Mouse (Mus musculus): ENCODE results near the gene Amdhd2. TPM values are rescaled to one million over a fixed set of nuclear protein-coding genes. Genes with fewer than 3 reads are reported as not detected.

Amdhd2 gene
- polyA plus RNA-seq, 1 experiment: 25.3 TPM

DNA sequence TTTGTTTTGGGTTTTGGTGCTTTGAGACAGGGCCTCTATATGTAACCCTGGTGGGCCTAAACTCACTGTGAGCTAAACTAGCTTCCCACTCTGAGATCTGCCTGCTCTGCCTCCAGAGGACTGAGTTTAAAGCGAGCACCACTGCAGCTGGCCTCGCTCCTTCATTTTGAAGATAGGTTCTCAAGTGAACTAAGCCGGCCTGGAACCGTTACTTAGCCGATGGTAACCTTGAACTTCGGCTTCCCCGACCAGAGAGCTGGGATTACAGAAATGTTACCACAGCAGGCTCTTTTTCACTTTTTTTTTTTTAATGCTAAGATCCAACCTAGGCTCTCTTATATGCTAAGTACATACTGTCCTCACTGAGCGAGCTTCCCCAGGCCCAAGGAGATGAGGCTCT, 29.7 kb upstream of the Amdhd2 start:
- Histone ChIP-seq H3K4me3 (ENCODE audit: low read depth, low read length) (no peak overlapping the region), H3K9ac (ENCODE audit: low read depth, poor library complexity, severe bottlenecking) (no peak overlapping the region)
- no peak for TF ChIP-seq POLR2A (IDR thresholded peaks at IDR 0.05; ENCODE audit: insufficient read depth, low read length)

GRCm38 (mm10) chr17:24192848-24193247, 29.3 kb upstream of the Amdhd2 start:
- TF ChIP-seq EP300 (IDR thresholded peaks at IDR 0.05; ENCODE audit: insufficient read depth, low read depth, low read length): no peak
- no peak for TF ChIP-seq POLR2A (IDR thresholded peaks at IDR 0.05; ENCODE audit: insufficient read depth, low read length)
- TF ChIP-seq CTCF (IDR thresholded peaks at IDR 0.05; ENCODE audit: low read depth, low read length): no peak
- Histone ChIP-seq H3K4me1 (ENCODE audit: control insufficient read depth, insufficient read depth, low read length) (peaks cover 12% of the 10 kb centered on the region), H3K27me3 (ENCODE audit: control insufficient read depth, insufficient read depth, low read length, poor library complexity, severe bottlenecking) (no peaks in the 10 kb centered on the region), H3K4me3 (ENCODE audit: low read depth, low read length) (no peak overlapping the region), H3K9me3 (replicated peaks; ENCODE audit: control insufficient read depth, insufficient read depth, low read length, poor library complexity, severe bottlenecking) (no peaks in the 10 kb centered on the region), H3K27ac (ENCODE audit: insufficient read depth, low read length) (no peak overlapping the region), H3K9ac (ENCODE audit: low read depth, poor library complexity, severe bottlenecking) (no peak overlapping the region), H3K36me3 (ENCODE audit: control insufficient read depth, insufficient read depth, low read length, poor library complexity, severe bottlenecking) (no peaks in the 10 kb centered on the region)

More for the DNA sequence above, 29.7 kb upstream of the Amdhd2 start:
- no peak overlapping the region for H3K27ac ChIP-seq (ENCODE audit: insufficient read depth, low read length)
- peaks cover 15% of the 10 kb centered on the region for H3K4me1 ChIP-seq (ENCODE audit: control insufficient read depth, insufficient read depth, low read length)
- H3K36me3 ChIP-seq (ENCODE audit: control insufficient read depth, insufficient read depth, low read length, poor library complexity, severe bottlenecking): no peaks in the 10 kb centered on the region
- no peaks in the 10 kb centered on the region for H3K27me3 ChIP-seq (ENCODE audit: control insufficient read depth, insufficient read depth, low read length, poor library complexity, severe bottlenecking)
- no peaks in the 10 kb centered on the region for H3K9me3 ChIP-seq (replicated peaks; ENCODE audit: control insufficient read depth, insufficient read depth, low read length, poor library complexity, severe bottlenecking)

- H3K4me1 ChIP-seq (ENCODE audit: control insufficient read depth, insufficient read depth, low read length): peaks cover 5% of the 10 kb centered on the region
- H3K4me3 ChIP-seq (ENCODE audit: low read depth, low read length): no peak overlapping the region
- no peak overlapping the region for H3K9ac ChIP-seq (ENCODE audit: low read depth, poor library complexity, severe bottlenecking)
- TF ChIP-seq POLR2A (IDR thresholded peaks at IDR 0.05; ENCODE audit: insufficient read depth, low read length): no peak
- no peak for TF ChIP-seq EP300 (IDR thresholded peaks at IDR 0.05; ENCODE audit: insufficient read depth, low read depth, low read length)
- TF ChIP-seq CTCF (IDR thresholded peaks at IDR 0.05; ENCODE audit: low read depth, low read length): no peak
- H3K9me3 ChIP-seq (replicated peaks; ENCODE audit: control insufficient read depth, insufficient read depth, low read length, poor library complexity, severe bottlenecking): no peaks in the 10 kb centered on the region
- no peaks in the 10 kb centered on the region for H3K27me3 ChIP-seq (ENCODE audit: control insufficient read depth, insufficient read depth, low read length, poor library complexity, severe bottlenecking)
- H3K27ac ChIP-seq (ENCODE audit: insufficient read depth, low read length): no peak overlapping the region
- H3K36me3 ChIP-seq (ENCODE audit: control insufficient read depth, insufficient read depth, low read length, poor library complexity, severe bottlenecking): no peaks in the 10 kb centered on the region
These were observed 27.9 kb upstream of the Amdhd2 start for GRCm38 (mm10) chr17:24191481-24191880.

DNA sequence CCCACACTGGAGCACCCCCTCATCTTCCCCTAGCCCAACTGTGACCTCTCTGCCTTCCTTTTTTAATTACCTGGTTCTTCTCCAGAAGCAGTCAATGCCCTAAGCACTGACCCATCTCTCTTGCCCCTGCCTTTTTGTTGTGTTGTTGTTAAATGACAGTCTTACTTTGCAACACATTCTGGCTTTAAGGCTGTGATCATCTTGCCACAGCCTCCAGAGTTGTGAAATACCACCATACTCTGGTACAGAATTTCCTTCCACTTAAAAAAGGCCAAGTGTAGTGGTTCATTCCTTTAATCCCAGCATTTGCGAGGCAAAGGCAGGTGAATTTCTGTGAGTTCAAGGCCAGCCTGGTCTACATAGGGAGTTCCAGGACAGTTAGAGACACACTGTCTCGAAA, 27.4 kb upstream of the Amdhd2 start:
- no peak overlapping the region for H3K4me3 ChIP-seq (ENCODE audit: low read depth, low read length)
- H3K4me1 ChIP-seq (ENCODE audit: control insufficient read depth, insufficient read depth, low read length): peaks cover 5% of the 10 kb centered on the region
- no peak overlapping the region for H3K9ac ChIP-seq (ENCODE audit: low read depth, poor library complexity, severe bottlenecking)
- H3K9me3 ChIP-seq (replicated peaks; ENCODE audit: control insufficient read depth, insufficient read depth, low read length, poor library complexity, severe bottlenecking): no peaks in the 10 kb centered on the region
- H3K27ac ChIP-seq (ENCODE audit: insufficient read depth, low read length): no peak overlapping the region
- no peaks in the 10 kb centered on the region for H3K36me3 ChIP-seq (ENCODE audit: control insufficient read depth, insufficient read depth, low read length, poor library complexity, severe bottlenecking)
- no peaks in the 10 kb centered on the region for H3K27me3 ChIP-seq (ENCODE audit: control insufficient read depth, insufficient read depth, low read length, poor library complexity, severe bottlenecking)
- TF ChIP-seq CTCF (IDR thresholded peaks at IDR 0.05; ENCODE audit: low read depth, low read length) (no peak), POLR2A (IDR thresholded peaks at IDR 0.05; ENCODE audit: insufficient read depth, low read length) (no peak), EP300 (IDR thresholded peaks at IDR 0.05; ENCODE audit: insufficient read depth, low read depth, low read length) (no peak)

DNA sequence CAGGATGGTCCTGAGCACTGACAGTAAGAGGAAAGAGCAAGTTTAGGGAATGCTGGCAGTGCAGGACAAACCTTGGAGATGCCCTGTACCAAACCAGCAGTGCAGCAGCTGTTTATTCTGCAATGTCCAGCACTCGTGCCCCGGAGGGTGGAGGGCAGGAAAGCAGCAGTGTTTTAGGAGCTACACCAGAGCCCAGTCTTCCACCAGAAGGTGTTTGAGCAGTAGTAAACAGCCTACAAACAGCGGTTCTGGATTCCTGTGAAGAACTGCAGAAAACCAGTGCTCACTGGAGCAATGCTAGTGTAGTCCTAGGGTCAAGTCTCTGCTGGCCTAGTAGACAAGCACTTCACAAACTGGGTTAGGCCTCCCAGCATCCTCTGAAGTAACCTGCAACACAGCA, 10.7 kb upstream of the Amdhd2 start:
- no peak overlapping the region for H3K9ac ChIP-seq (ENCODE audit: low read depth, poor library complexity, severe bottlenecking)
- H3K9me3 ChIP-seq (replicated peaks; ENCODE audit: control insufficient read depth, insufficient read depth, low read length, poor library complexity, severe bottlenecking): no peaks in the 10 kb centered on the region
- H3K4me3 ChIP-seq (ENCODE audit: low read depth, low read length): no peak overlapping the region
- no peak for TF ChIP-seq POLR2A (IDR thresholded peaks at IDR 0.05; ENCODE audit: insufficient read depth, low read length)
- no peak for TF ChIP-seq CTCF (IDR thresholded peaks at IDR 0.05; ENCODE audit: low read depth, low read length)
- TF ChIP-seq EP300 (IDR thresholded peaks at IDR 0.05; ENCODE audit: insufficient read depth, low read depth, low read length): no peak
- H3K27ac ChIP-seq (ENCODE audit: insufficient read depth, low read length): no peak overlapping the region
- H3K36me3 ChIP-seq (ENCODE audit: control insufficient read depth, insufficient read depth, low read length, poor library complexity, severe bottlenecking): no peaks in the 10 kb centered on the region
- no peaks in the 10 kb centered on the region for H3K27me3 ChIP-seq (ENCODE audit: control insufficient read depth, insufficient read depth, low read length, poor library complexity, severe bottlenecking)
- peaks cover 1% of the 10 kb centered on the region for H3K4me1 ChIP-seq (ENCODE audit: control insufficient read depth, insufficient read depth, low read length)

DNA sequence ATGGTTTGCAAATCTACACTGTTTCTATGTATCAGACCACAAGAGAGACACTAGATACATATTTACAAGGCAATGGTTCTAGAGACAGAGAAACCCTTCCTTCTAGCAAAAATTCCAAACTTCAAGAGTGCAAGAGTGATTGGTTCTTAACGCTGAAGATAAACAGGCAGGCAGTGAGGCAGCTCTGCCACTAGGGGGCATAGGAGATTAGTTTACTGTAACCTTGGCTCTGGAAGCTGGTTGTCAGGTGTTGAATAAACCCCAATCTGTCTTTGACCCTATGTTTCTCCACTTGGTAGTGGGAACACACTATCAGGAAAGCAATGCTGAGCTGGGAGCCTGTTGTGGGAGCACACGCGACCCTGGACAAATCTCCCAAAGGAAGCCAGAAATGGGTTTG, 9.9 kb upstream of the Amdhd2 start:
- TF ChIP-seq CTCF (IDR thresholded peaks at IDR 0.05; ENCODE audit: low read depth, low read length) (peak; percentile 42), EP300 (IDR thresholded peaks at IDR 0.05; ENCODE audit: insufficient read depth, low read depth, low read length) (no peak)
- H3K9me3 ChIP-seq (replicated peaks; ENCODE audit: control insufficient read depth, insufficient read depth, low read length, poor library complexity, severe bottlenecking): no peaks in the 10 kb centered on the region
- no peaks in the 10 kb centered on the region for H3K27me3 ChIP-seq (ENCODE audit: control insufficient read depth, insufficient read depth, low read length, poor library complexity, severe bottlenecking)
- H3K4me1 ChIP-seq (ENCODE audit: control insufficient read depth, insufficient read depth, low read length): peaks cover 1% of the 10 kb centered on the region
- no peak overlapping the region for H3K27ac ChIP-seq (ENCODE audit: insufficient read depth, low read length)
- H3K36me3 ChIP-seq (ENCODE audit: control insufficient read depth, insufficient read depth, low read length, poor library complexity, severe bottlenecking): no peaks in the 10 kb centered on the region
- no peak overlapping the region for H3K9ac ChIP-seq (ENCODE audit: low read depth, poor library complexity, severe bottlenecking)
- no peak overlapping the region for H3K4me3 ChIP-seq (ENCODE audit: low read depth, low read length)

Measured in ES-Bruce4 (cell line).